Mouse (Mus musculus) urinary bladder, postnatal 4 days (tissue): Measurements from ENCODE around the gene Mup20.
"Not testable (repeated sequence)": the region's sequence is repeated elsewhere in the genome, so short reads cannot be mapped to it uniquely, and the experiment has no call there.

Experiments used
- DNase-seq, 2 experiments: peaks; one replicate each; pipeline ENCODE4 v3.0.0; 2021 to 2022; ENCODE audit warnings: low spot score in 2 of 2

The Mup20 gene

GRCm38 (mm10) chr4:62054058-62054457 lies at the start of gene Mup20:
Gene Mup20, minus strand, starts transcription at chr4:62054158.
- DNase-seq, result not testable (repeated sequence)

- DNase-seq, result not testable (repeated sequence)
Measured at GRCm38 (mm10) chr4:62103366-62103765, 49.4 kb upstream of the Mup20 start.

GRCm38 (mm10) chr4:62087953-62088352 lies 34.0 kb upstream of the Mup20 start:
- DNase-seq, result no peak

- no peak for DNase-seq
Measured at GRCm38 (mm10) chr4:62087241-62087640, 33.3 kb upstream of the Mup20 start, which contains the start of gene Mup3. Gene Mup3, minus strand, starts transcription at chr4:62087342.

DNA sequence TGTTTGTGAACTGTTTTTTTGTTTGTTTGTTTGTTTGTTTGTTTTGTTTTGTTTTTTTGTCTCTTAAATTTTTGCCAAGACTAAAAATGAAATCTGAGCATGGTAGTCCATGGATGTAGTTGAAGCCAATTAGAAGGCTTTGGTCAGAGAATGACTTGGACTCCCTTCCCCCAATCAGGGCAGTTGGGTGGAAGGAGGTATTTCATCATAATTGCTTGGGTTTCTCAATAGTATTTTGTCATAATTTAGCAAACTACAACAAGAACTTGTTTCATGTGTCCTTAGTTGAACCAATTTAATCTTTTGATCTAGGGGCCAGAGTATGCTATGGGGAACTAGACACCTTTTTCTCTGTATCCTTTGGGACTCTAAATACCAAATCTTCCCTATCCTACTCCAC lies 28.8 kb upstream of the Mup20 start:
- DNase-seq, result no peak

GRCm38 (mm10) chr4:62075126-62075525 lies 21.2 kb upstream of the Mup20 start:
- no peak for DNase-seq

DNA sequence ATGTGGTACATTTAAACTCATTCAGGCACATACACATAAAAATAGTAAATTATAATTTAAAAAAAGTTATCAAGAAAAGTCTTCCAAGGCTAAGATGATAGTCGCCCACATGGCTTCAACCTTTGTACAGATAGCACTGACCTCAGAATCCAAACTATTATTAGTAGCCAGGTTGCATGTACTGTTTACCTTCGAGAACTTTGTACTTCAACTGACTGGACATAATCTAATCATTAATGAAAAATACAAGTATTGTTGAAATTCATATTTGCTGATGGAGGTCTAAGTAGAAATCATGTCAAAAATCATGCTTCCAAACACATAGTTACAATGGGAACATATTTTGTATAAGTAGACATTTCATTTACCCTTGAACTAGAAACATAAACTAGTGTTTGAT lies 822 bp upstream of the Mup20 start:
- DNase-seq, result not testable (repeated sequence)

DNA sequence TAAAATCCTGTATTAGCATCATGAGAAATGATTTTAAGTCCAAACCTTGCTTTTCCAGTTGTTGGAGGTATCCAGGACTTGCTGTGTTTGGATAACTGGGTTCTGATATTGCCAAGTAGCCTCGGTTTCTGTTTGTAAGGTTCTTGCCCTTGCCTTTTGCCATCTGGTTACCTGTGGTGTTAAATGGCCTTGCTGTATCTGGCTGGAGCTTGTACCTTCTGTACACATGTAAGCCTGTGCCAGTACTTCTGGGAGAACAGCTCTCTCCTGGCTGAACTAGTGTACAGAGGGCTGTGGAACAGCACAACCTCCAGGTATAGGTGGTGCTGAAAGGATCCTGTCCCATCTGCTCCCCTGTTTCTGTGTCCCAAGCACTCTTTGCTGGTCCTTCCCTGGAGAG lies 27.7 kb downstream of the Mup20 start:
- no peak for DNase-seq

GRCm38 (mm10) chr4:62024256-62024959 lies 29.6 kb downstream of the Mup20 start:
- DNase-seq, result no peak

- DNase-seq, result no peak
Measured at GRCm38 (mm10) chr4:62023646-62024045, 30.3 kb downstream of the Mup20 start.

- no peak for DNase-seq
Measured at GRCm38 (mm10) chr4:62023120-62023519, 30.8 kb downstream of the Mup20 start.

DNA sequence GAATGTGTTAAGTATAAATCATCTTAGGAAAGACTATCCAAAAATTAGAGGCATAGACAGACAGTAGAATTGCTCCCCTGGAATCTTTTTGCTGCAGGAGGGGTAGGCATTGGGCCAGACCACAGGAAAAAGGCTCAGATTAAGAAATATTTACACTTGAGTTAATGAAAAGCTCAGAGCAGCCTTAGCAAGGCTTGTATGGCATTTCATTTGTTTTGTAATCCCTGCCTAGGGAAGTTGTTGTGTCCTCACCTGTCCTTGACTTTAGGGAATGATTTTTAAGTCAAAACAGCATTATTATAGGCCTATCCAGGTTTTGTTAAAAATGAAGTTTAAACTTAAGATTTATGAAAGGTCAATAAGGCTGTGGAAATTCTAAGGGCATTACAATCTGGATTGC lies 33.4 kb downstream of the Mup20 start:
- DNase-seq, result not testable (repeated sequence)
